Mouse (Mus musculus) hindlimb bud, embryonic 11.5 days (tissue): Measurements from ENCODE around the gene Muc5ac.
A peak's percentile ranks its signal among the peaks of the same experiment; 100 is the strongest.
"Not testable (repeated sequence)": the region's sequence is repeated elsewhere in the genome, so short reads cannot be mapped to it uniquely, and the experiment has no call there.

Experiments
- DNase-seq: peaks from one replicate; pipeline ENCODE4 v3.0.0-alpha.2; 2012; ENCODE audit warnings: low read depth, low spot score; ENCODE audit errors: extremely low spot score

Gene Muc5ac

DNA sequence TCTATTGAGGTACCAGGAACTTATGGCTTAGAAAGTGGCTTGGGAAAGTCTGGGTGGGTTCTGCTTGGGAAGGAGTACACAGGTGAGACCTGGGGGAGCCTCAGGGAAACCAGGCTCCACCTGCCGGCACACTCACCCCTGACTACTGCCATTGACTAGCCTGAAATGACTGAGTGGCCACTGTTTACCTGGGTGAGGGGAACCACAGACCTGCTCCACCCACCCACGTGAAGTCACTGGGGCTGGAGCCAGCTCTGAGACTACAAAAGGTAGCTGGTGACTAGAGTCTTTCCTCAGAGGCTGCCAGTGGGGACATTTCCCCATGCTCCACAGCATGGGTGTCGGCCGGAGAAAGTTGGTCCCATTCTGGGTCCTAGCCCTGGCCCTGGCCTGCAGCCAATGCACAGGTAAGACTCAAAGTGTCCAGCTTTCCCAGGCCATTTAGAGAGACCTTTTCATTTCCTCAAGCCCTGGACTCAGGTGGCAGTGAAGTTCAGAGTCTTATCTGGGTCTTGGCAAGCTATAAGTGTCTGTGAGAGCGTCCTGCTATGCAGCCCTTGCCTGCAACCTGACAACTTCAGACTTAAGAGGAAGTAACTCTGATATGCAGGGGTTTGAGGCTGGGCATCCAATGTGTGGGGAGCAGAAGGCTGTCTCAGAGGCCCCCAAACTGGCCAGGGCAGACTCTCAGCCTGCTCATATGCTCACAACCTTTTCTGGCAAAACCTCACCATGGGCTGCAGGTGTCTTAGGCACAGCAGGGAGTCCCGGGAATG is at the start of gene Muc5ac:
Muc5ac (plus strand) TSS at position 296 of the 776 bp plus-strand sequence.
- no peak for DNase-seq

DNA sequence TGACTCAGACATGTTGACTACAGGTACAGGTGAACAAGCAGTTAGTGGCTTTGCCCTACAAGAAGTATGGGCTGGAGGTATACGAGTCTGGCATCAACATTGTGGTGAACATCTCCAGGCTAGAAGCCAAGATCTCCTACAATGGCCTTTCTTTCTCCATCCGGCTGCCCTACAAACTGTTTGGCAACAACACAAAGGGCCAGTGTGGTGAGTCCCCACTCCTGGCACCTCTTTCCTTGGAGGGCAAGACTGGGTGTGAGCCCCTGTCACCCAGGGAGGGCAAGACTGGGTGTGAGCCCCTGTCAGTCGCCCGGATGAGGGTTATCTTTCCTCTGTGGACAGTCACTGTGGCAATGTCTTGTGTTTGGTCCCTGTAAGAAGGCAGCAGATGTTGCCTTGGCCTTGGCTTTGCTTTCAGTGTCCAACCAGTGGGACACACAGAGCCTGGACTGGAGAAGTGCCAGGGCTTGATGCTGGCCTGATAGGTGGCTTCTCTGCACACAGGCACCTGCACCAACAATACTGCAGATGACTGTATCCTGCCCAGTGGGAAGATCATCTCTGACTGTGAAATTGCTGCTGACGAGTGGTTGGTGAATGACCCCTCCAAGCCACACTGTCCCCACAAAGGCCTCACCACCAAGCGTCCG is 41.2 kb upstream of the Muc5ac start:
- no peak for DNase-seq

DNA sequence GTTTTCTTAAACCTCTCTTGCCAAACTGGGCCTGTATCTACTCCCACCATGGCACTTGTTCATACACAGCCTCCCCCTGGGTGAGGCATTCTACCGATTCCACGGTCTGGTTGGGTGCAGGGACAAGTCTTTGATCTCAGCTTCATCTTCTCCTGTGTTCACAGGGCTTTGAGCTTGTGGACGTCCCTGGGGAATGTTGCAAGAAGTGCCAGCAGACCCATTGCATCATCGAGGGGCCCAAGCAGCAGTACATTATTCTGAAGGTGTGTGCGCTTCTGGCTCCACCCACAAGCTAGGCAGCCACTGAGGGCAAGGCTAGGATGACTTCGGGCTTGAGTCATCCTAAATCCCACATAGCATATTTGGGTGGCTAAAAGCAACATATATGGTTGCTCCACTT is 36.3 kb upstream of the Muc5ac start:
- no peak for DNase-seq

DNA sequence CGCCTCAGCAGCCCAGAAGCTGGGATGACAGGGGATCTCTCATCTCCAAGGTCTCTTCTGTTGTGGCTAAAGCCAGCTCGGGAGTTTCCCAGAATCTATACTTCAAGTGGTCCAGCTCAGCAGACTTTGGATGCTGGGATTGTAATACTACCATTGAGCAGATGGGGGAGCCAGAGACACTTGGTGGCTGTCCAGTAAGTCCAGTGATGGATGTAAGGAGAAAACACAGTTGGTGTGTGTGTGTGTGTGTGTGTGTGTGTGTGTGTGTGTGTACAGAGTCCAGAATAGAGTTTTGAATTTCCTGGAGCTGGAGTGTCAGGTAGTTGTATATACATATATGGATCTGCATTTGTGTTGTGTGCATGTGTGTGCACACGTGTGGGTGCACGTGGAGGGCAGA is 32.9 kb upstream of the Muc5ac start:
- peak; percentile 41 for DNase-seq

DNA sequence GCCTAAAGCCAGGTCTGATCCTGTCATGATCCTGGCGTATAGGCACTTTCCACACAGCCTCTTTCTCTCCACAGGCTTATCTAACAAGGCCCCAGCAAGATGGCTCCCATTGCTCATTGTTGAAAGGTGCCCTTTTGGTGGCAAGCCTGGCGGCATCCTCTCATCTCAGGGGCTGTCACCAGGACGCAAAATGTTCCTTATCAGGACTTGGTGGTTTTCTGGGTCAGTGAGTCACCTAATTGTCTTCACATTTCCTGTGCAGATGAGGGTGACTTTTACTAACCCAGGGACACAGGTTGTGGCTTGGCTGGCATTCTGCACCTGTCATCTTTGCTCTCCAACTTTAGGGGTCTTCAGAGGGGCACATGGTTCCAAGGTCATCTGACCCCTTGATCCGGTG is 30.5 kb upstream of the Muc5ac start:
- no peak for DNase-seq

DNA sequence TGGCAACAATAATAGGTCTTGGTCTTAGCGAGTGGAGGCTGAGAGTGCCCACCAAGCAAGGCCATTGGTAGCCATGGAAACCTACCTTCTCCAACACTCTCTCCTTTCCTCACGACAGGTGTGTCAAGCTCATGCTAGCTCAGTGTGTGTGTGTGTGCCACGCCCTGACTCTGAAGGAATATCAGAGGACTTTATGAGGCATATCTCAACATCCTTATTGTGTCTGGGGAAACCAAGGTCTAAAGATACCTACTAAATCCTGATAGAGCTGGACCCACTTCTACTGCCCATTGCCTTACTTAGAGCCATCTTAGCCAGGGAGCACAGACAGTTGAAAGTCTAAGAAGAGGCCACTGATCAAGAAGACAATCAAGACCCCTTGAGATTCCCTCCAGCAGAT is 18.3 kb upstream of the Muc5ac start:
- no peak for DNase-seq

DNA sequence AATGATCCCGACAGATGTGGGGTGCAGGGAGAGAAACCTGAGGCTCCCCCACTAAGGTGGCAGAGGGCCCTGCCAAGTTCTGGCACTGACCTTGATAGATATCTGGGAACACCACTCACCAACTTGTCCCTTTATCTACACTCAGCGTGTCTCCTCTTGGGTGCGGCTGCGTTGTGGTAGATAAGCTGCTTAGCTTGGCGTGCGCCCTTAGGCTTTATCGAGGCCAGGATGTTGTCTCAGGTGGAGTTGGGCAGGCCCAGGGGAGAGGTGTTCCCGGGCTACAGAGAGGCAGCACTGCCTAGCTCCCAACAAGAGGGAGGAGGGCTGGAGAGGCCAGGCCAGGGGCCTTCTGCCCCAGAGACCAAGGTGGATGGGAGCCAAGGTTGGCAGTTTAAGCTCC is 17.8 kb upstream of the Muc5ac start:
- DNase-seq: no peak

DNA sequence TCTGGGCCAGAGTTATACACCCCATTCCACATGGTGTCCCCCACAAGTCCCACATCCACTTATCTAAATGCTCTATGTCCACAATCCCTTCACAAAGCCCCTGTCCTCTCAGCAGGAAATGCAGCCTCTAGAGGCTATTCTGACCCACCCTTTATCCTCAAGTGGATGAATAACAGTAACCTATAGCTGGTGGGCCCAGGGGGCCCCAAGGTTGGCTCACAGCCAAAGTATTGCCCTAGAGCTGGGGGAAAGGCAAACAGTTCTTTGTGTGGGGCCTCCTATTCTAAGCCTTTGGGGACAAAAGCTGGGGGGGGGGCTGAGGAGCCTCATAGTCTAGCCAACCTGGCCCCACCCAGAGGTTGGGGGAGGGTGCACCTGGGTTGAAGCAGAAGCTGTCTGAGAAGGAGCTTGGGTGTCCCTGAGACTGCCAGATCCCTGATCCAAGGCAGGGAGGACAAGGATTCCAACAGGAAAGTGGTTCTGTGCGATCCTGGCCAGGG is 16.7 kb upstream of the Muc5ac start:
- DNase-seq: no peak

DNA sequence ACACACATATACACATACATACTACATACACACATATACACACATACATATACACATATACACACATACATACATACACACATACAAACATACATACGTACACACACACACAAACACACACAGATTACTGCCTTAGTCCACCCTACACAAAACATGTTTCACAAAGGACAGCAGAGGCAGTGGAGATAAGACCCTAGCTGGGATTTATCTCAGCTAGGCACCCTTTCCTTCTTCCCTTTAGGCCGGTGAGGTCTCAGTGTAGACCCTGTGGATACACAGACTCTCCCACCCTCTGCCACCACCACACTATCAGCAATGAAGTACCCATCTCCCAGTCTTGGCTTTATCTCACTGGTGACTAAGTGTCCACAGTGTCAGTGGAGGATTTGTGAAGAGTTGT is 13.9 kb upstream of the Muc5ac start:
- DNase-seq: no peak

DNA sequence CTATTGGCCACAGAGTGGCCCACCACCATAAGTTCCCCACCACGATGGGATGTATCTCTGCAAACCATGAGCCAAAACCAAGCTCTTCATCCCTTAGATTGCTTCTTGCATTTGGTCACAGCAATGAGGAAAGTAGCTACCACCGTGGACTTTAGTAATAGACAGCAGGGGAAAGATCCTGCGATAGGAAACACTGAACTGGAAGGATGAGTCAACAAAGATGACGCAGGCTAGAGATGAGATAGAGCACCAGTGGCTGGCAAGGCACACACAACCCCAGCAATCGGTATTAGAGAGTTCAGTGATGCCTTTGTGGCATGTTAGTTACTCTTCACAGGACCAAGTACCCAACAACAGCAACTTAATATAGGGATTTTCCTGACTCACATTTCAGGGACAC is 12.6 kb upstream of the Muc5ac start:
- no peak for DNase-seq

DNA sequence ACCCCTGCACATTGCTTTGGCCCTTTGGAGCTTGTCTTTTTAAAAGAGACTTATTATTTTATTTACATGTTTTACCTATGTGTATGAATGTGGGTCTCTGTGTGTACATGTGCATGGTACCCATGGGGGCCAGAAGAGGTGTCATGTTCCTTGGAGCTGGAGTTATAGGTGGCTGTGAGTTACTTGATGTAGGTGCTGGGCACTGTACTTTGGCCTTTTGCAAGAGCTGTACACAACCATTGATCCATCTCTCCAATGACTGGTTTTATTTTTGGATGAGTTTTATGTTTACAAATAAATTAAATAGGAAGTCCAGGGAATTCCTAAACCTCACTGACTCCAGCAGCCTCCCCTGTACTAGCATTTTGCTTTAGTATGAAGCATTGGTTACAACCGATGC is 5.5 kb downstream of the Muc5ac start:
- DNase-seq: no peak

DNA sequence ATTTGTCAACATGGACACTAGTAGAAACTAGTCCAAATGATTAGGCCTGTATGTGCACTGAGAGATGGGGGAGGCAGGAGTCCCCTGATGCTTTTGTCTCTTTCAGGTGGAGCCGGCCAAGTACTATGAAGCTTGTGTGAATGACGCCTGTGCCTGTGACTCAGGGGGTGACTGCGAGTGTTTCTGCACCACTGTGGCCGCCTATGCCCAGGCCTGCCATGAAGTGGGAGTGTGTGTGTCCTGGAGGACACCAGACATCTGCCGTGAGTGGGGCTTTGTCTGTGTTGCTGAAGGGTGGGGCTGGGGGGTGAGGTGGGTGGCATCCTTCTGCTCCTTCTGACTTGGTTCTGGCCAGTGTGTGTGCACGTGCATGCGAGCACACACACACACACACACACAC is 14.4 kb downstream of the Muc5ac start:
- no peak for DNase-seq

DNA sequence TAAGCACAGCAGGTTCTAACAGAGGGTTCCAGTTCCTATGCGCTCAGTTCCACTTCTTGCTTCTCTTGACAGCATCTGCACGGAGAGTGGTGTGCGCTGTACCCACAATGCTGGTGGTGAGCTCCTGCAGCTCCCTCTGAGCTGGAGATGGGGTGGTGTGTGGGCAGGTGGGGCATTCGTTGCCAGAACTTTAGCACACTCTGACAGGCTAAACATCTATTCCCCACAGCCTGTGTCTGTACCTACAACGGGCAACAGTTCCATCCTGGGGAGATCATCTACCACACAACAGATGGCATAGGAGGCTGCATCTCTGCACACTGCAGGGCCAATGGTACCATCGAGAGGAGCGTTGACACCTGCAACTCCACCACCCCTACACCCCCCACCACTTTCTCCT is 16.6 kb downstream of the Muc5ac start:
- no peak for DNase-seq

DNA sequence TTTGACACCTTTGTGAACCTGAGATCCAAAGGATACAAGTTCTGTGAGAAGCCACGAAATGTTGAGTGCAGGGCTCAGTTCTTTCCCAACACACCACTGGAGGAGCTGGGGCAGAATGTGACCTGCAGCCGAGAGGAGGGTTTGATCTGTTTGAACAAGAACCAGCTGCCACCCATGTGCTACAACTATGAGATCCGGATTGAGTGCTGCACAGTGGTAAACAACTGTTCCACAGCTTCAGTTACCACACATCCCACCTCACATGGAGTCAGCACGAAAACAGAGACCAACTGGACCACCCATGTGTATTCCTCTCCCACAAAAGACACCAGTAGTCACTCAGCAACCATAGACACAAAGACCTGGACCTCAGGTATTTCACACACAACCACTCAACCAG is 19.1 kb downstream of the Muc5ac start:
- not testable (repeated sequence) for DNase-seq

DNA sequence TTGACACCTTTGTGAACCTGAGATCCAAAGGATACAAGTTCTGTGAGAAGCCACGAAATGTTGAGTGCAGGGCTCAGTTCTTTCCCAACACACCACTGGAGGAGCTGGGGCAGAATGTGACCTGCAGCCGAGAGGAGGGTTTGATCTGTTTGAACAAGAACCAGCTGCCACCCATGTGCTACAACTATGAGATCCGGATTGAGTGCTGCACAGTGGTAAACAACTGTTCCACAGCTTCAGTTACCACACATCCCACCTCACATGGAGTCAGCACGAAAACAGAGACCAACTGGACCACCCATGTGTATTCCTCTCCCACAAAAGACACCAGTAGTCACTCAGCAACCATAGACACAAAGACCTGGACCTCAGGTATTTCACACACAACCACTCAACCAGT is 21.2 kb downstream of the Muc5ac start:
- DNase-seq: not testable (repeated sequence)

DNA sequence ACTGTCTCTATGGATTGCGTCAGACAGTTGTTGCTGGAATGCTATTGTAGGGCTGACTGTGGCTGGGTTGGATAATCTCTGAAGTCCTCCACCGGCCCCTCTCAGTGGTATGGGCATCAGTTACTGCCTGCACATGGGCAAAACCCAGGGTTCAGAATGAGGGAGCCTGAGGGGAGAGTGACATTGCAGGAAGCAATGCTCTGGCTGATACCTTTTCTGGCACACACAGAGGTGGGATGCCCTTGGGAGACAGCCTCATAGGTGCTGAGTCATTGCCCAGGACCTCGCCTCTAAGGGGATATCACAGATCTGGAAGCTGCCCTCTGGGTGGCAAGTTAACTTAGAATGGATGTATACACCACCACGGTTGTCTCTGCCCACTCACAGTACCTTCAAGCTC is 24.5 kb downstream of the Muc5ac start:
- DNase-seq: no peak

DNA sequence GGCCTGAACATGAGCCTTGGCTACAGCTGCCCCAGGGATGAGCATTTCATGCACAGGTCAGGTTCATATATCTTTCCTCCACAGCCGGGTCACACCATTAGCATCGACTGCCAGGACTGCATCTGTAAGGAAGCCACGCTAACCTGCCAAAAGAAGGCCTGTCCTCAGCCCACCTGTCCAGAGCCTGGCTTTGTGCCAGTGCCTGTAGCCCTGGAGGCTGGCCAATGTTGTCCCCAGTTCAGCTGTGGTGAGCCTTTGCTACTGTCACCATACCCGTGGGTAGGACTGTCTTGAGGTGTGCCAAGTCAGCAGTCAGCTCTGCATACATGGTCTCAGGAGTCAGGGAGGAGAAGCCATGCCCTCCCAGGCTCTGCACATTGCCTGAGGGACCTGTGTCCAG is 26.6 kb downstream of the Muc5ac start:
- no peak for DNase-seq

DNA sequence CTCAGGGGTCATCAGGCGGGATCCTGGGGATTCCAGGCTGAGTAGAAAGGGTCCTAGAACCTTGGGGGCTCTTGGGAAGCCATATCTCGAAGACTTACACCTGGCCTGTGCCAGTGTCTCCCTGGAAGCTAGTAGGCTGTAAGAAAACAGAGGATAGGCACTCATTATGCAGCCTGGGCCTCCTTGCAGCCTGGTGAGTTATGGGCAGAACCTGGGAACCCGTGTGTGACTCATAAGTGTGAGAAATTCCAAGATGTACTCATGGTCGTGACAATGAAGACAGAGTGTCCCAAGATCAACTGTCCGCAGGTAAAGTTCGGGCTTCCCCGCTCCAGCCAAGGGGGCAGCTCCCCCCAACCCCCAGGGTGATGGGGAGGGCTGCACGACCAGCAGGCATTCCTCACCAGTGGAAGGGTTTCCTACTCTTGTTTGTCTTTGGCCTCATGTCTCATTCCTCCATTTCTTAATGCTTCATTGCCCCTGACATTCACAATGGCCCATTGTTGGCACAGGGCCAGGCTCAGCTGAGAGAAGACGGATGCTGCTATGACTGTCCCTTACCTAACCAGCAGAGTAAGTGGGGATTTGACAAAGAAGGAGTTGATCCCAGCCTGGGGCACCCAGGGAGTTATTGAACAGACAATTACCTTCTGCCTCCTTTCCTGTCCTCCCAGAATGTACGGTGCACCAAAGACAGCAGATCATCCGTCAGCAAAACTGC is 28.7 kb downstream of the Muc5ac start:
- DNase-seq: no peak

DNA sequence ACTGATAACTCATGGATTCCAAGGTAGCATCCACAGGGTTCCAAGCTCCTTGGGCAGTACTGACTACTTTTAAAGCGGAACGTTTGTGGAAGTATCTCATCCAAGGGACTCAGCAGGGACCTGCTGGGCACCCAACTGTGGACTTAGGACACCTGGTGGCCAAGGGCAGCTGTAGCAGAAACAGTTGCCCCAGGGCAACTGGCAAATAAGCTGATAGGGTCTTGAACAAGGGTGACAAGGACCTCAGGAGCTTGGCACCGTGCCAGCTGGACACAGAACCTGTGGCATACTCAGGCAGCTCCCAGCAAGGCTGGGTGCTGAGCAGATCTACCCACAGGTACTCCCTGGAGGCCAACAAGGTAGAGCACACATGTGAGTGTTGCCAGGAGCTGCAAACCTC is 29.5 kb downstream of the Muc5ac start:
- no peak for DNase-seq

DNA sequence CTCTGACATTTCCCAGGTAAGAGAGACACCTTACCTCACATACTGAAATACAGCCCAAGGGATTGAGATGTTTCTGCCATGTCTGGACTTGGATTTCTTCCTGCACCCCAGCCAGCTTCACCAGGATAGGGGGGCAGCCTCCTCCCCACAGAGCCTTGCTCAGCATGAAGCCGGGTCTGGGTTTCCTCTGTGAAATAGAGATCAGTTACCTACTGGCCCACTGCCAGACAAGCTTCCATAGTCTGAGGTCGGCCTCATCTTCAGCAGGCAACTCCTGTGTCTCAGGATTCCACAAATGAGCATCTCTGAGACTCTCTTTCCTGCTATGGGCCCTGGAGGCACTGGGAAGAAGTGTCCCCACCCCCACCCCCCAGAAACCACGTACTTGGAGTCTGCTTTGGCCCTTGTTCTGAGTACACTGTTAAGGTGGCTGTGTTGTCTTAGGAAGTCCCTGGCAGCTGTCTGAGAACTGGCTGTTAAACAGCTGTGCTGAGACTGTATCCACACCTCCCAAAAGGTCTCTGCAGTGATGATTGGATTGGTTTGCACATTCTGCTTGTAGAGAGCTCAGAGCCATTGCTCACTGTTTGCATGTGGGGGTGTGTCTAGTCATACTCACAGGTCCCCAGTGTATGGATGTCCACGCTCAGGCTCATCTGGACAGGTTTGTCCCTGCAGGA is 34.0 kb downstream of the Muc5ac start:
- DNase-seq: no peak

DNA sequence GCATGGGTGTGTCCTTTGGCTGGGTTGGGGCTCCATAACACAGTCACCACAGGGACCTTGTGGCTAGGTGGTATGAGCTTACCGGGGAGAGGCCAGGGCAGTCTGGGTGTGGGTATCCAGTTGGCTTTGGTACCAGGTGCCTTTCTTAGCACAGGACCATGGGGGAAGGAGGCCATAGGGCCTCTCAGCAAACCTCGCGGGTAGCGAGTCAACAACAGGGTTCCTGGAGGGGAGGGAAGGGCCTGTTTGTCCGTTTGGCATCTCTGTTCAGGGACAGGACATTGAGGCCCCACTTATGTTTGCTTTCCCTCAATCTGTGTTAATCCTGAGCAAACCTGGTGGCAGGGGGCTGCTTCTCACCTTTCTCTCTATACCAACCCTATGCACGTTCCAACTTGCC is 34.9 kb downstream of the Muc5ac start:
- DNase-seq: no peak
